Mouse (Mus musculus) brain, embryonic 14.5 days (tissue): Measurements from ENCODE around the gene Gucd1. TPM values are rescaled to one million over a fixed set of nuclear protein-coding genes. Genes with fewer than 3 reads are reported as not detected.
"Not testable (repeated sequence)": the region's sequence is repeated elsewhere in the genome, so short reads cannot be mapped to it uniquely, and the experiment has no call there.

Experiments
- DNase-seq: peaks from one replicate; pipeline ENCODE4 v3.0.0-alpha.2; 2011; ENCODE audit warnings: low read depth
- CTCF ChIP-seq: fragments of 200-500 bp; IDR thresholded peaks from 2 replicates; pipeline ENCODE4 v1.5.1; 2012; ENCODE audit warnings: inconsistent platforms, mild to moderate bottlenecking, moderate library complexity, borderline replicate concordance; ENCODE audit not compliant: insufficient read depth, insufficient read length; ENCODE audit errors: extremely low read depth
- POLR2A ChIP-seq: fragments of 200-500 bp; IDR thresholded peaks from 2 replicates; pipeline ENCODE4 v1.6.1; 2012; ENCODE audit warnings: mild to moderate bottlenecking, inconsistent platforms, borderline replicate concordance; ENCODE audit not compliant: poor library complexity, insufficient read depth, insufficient read length, severe bottlenecking; ENCODE audit errors: extremely low read depth
- polyA plus RNA-seq: library from polyadenylated mRNA; depleted of rRNA; stranded (reverse); fragments of >200 nt; gene quantifications from 2 replicates; pipeline ENCODE4 v1.2.3, GENCODE M21; 2012

Gucd1 gene
- polyA plus RNA-seq, 1 experiment: 33.2 TPM

DNA sequence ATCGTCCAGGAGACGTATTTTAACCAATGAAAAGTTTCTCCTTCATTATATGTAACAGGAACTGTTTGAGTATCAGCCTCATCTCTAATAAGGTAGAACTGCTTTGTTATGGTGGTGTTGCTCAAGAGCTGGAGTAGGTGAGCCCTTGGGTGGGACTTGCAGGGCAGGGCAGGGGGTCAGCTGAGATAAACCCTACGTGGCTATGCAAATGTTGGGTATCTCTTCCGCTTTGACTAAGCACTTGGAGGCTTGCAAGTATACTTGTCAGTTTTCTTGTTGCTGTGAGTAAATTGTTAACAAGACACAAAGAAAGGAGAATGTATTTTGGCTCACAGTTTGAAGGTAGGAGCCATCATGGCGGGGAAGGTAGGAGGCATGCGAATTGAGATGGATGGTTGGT is 87.1 kb downstream of the Gucd1 start:
- TF ChIP-seq CTCF: no peak
- TF ChIP-seq POLR2A: no peak
- no peak for DNase-seq

DNA sequence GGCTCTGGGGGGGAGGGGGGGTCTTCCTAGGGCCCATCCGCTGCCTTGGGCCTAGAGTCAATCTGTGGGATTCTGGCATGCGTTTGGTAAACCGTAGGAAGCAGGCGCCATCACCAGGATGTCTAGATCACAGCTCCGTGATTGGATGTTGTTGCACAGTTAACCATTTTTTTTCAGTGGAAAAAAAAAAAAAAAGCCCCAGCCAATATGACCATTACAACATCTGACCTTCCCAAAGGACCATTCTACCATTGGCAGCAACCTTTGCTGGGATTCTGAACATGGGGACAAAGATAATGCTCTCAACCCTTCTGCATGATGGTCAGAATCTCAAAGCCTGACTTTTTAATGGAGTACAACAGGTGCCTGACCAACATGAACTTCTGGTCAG is 87.6 kb downstream of the Gucd1 start:
- no peak for DNase-seq
- TF ChIP-seq POLR2A (no peak), CTCF (no peak)

DNA sequence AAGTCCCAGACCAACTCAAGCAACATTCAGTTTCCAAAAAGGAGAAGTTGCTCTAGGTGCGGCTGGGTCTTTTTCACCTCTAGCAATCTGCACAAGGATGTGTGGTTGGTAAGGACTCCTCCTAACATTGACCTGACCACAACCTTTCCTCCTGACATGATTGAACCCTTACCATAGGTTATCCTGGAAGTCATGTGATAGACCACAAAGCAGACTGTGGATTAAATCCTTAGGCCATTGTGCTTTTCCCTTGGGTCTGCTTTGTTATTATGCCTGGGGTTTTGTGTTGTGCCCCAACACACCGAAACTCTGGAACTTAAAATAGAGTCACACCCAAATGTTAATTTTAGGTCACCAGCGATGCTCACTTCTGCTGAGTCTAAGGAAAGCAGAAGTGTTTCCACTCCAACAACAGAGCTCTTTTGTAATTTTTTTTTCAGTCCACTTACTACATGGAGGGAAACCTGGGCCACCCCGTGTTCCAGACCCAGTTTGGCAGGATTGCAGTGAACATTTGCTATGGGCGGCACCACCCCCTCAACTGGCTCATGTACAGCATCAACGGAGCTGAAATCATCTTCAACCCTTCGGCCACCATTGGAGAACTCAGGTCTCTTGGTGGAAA is 88.1 kb downstream of the Gucd1 start:
- TF ChIP-seq CTCF (no peak), POLR2A (no peak)
- DNase-seq: no peak

DNA sequence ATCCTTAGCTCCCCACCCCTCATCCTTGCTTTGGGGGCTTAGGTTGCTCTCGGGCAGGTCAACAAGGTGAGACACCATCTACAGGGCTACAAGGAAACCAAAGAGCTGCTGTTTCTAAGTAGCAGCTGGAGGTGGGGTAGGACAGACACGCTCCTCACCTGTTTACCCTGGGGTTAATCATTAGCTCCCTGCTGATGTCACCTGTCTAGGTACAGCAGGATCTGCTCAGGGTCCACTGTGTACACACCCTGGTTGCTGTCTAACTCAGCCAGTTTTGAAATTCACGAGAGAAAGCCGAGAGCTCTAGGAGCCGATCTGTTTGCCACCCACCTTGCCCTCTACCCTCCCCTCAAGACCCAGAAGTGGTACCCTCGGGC is 88.8 kb downstream of the Gucd1 start:
- DNase-seq: no peak

DNA sequence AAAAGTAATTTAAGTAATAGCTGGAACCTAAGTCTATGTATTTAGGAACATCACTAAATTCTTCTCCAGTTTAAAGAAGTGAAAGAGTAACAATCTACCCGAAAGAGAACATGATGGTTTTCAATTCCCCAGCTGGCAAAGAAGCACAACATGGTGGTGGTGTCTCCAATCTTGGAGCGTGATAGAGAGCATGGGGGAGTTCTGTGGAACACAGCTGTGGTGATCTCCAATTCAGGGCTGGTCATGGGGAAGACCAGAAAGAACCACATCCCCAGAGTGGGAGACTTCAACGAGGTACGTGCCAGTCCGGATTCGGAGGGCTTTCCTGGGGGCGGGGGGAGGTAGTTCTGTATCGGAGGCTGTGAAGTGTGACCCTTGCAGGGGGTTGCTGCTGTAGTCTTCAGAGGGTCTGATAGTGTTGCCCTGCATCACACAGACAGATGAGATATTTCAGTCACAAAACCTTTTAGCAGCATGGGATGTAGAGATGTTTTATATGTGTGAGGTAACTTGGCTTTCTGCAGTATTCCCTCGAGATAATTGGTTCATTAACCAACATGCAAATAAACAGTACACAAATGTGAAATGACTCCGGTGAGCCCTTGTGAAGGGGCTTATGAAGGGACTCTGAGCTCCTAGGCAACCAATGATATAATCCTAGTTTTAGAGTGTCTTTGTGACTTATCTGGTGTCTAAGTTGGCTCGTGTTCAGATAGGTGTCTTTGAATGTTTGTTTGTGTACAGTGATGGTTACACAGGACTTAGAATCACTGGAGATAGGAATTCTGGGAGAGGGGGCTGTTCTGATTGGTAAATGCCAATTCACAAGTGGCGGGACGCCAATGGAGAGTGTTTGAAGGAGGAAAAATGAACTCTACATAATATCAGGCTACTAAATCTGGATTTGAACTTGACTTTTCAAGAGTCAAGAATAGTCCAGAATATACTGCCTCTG is 89.4 kb downstream of the Gucd1 start:
- TF ChIP-seq CTCF (no peak), POLR2A (no peak)
- no peak for DNase-seq

More for the DNA sequence above, 88.8 kb downstream of the Gucd1 start:
- TF ChIP-seq POLR2A: no peak
- no peak for TF ChIP-seq CTCF

DNA sequence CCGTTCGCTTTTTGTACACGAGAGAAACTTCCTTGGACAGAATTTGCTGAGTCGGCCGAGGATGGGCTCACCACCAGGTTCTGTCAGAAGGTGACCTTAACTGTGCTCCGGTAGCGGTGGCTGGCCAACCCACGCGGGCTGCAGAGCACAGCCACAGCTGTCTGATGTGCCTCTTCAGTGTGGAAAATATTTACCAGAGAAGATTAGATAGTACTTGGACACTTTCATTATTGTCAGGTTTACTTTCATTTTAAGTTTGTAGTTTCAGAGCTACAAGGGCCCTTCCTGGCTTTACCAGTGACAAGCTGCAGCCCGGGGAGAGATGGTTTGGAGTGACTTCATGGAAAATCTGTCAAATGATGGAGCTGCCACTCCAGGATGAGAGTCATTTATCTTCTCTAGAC is 93.3 kb downstream of the Gucd1 start:
- no peak for DNase-seq
- TF ChIP-seq CTCF (no peak), POLR2A (no peak)

DNA sequence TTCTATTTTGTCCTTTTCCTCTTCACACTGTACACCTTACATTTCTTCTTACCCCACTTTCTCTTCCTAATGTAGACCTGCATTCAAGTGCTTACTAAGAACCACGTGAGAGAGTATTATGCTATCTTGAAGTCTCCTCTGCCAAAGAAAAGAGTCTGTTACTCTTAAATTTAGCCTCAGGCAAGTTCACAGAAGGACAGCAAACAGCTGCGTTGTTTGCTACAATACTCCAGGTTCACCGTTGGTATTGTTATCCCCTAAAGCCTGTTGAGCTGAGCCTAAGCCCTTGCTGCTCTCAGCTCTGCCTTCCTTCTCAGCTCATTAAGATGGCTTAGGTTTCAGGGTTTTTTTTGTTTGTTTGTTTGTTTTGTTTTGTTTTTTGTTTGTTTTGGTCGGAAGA is 99.0 kb downstream of the Gucd1 start:
- TF ChIP-seq CTCF: no peak
- TF ChIP-seq POLR2A: no peak
- DNase-seq: no peak

DNA sequence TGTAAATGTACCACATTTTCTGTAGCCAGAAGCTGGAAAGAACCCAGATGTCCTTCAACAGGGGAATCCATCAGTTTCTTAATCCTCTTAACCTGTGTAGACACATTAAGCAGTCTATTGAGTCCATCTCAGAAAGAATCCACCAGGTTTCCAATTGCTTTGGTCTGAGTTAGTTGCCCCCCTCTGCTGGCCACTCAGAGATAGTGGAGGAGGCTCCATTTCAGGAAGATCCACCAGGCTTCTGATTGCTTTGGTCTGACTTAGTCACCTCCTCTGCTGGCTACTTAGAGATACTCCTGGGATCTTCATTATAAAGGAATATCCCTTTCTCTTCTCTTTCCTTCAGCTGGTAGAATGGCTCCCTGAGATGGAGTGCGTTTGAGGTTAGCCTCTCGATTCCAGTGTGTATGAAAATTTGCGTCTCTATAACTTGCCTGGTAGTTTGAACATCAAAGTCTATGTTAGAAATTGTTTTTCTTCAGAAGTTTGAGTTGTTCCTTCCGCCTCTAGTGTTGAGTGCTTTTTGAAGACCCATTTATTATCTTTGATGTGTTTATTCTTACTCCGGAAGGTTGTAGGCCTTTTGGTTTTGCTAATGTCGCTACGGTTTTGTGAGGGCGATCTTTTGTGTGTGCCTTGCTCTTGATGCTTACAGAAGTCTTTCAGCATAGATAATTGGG is 100.3 kb downstream of the Gucd1 start:
- TF ChIP-seq POLR2A (no peak), CTCF (no peak)
- DNase-seq: no peak

DNA sequence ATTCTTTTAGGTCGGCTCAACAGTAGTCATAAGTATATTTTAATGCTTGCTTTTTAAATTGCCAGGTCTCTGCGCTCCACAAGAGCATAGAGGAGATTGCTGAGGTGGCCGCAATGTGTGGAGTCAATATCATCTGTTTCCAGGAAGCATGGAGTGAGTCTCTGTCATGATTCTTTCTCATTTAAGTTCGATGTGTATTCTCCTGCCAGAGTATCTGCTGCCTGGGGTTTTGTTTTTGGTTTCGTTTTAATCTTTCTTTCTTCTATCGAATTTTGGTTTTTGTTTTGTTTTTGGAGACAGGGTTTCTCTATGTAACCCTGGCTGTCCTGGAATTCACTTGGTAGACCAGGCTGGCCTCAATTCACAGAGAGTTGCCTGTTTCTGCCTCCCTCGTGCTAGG is 102.8 kb downstream of the Gucd1 start:
- DNase-seq: no peak
- TF ChIP-seq POLR2A (no peak), CTCF (no peak)

DNA sequence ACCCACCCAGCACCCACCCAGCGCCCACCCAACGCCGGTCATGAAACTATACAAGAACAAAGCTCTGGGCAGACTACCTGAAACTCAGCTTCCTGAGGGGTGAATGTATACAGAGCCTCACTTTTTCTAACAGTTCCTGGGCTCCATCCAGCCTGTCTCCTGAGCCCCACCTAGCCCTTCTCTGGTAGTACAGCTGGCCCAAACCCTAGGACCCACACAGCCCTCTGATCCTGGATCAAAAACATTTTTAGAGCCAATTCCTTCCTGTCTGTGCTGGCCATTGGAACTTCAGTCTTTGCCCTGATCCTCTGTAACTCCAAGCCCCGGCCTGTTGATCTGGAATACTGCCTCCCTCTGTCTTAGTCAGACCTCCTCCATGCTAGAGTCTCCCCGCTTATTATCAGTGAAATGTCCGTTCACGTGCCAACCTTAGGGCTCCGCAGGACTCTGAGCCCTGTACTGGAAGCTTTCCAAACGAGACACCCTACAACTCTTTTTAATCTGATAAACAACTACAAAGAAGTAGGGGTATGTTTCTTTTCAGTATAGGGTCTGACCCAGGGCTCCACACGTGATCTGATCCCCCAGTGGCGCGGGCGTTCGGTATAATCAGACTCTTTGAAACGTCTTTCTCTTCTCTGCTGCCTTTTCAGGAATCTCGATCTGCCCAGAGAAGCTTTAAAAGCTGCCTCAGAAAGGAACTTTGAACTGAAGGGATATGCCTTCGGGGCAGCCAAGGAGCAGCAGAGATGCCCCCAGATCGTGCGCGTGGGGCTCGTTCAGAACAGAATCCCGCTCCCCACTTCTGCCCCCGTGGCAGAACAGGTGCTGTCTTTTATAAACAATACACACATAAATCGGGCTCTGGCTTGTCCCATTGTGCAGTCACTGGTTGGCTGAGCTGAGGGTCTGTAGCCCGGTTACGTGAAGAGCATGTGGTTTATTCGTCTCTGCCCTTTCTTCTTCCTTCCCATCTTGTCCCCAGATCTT is 105.4 kb downstream of the Gucd1 start:
- DNase-seq: no peak
- no peak for TF ChIP-seq POLR2A
- no peak for TF ChIP-seq CTCF

DNA sequence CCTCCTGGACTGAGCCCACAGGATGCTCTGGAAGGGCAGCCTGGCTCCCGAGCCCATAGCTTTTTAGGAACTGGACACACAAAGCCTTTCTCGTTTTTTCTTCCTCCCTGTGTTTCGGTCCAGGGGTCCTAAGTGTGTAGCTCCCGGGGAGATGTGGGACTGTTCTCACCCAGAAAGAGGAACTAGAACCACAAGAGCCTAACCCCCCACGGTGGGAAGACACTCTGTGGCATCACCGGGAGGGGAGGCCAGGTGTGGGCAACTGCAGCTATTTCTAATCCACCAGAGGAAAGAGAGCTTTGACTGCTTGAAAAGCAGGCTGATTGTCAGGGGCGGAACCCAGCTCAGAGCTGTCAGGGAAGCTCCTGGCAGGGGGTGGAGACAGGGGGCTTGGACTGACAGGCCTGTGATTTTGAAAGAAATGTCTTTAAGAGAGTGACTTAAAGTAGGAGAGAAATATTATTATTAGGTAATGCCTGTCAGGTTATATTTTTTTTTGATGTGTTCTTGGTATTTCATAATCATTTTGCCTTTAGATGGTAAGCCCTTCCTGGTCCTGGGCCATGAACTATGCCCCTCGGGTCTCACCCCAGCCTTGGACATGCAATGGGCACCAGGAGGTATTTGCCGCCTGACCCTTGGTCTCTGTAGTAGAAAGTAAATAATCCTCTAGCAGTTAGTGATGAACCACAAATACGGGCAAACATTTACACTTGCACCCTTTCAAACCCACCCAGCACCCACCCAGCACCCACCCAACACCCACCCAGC is 106.2 kb downstream of the Gucd1 start:
- DNase-seq: not testable (repeated sequence)
